Mouse (Mus musculus): Measurements from ENCODE around the gene Rnf180.

The Rnf180 gene

GRCm38 (mm10) chr13:105250264-105250663 is 44.4 kb downstream of the Rnf180 start:
- no peak for DNase-seq (ENCODE audit: low spot score in 2 of 2)

- DNase-seq (ENCODE audit: low spot score in 2 of 2) = no peak
Measured at GRCm38 (mm10) chr13:105249599-105249998, 45.0 kb downstream of the Rnf180 start.

GRCm38 (mm10) chr13:105247691-105248090 is 46.9 kb downstream of the Rnf180 start:
- DNase-seq (ENCODE audit: low spot score in 2 of 2) = no peak

GRCm38 (mm10) chr13:105240810-105241209 is 53.8 kb downstream of the Rnf180 start:
- DNase-seq (ENCODE audit: low spot score in 2 of 2) = no peak

GRCm38 (mm10) chr13:105227126-105227525 is 67.5 kb downstream of the Rnf180 start:
- no peak for DNase-seq (ENCODE audit: low spot score in 2 of 2)

GRCm38 (mm10) chr13:105224048-105224447 is 70.6 kb downstream of the Rnf180 start:
- no peak for DNase-seq (ENCODE audit: low spot score in 2 of 2)

GRCm38 (mm10) chr13:105223147-105223546 is 71.5 kb downstream of the Rnf180 start:
- no peak for DNase-seq (ENCODE audit: low spot score in 2 of 2)

- no peak for DNase-seq (ENCODE audit: low spot score in 2 of 2)
Measured at GRCm38 (mm10) chr13:105222016-105222725, 72.4 kb downstream of the Rnf180 start.

- no peak for DNase-seq (ENCODE audit: low spot score in 2 of 2)
Measured at GRCm38 (mm10) chr13:105210746-105211145, 83.9 kb downstream of the Rnf180 start.

- DNase-seq (ENCODE audit: low spot score in 2 of 2) = no peak
Measured at GRCm38 (mm10) chr13:105203851-105204250, 90.8 kb downstream of the Rnf180 start.

- DNase-seq (ENCODE audit: low spot score in 2 of 2) = no peak
Measured at GRCm38 (mm10) chr13:105198658-105199057, 96.0 kb downstream of the Rnf180 start.

- DNase-seq (ENCODE audit: low spot score in 2 of 2) = no peak
Measured at GRCm38 (mm10) chr13:105198028-105198427, 96.6 kb downstream of the Rnf180 start.

GRCm38 (mm10) chr13:105193583-105193982 is 101.0 kb downstream of the Rnf180 start:
- DNase-seq (ENCODE audit: low spot score in 2 of 2) = no peak

- DNase-seq (ENCODE audit: low spot score in 2 of 2) = no peak
Measured at GRCm38 (mm10) chr13:105188730-105189129, 105.9 kb downstream of the Rnf180 start.

- no peak for DNase-seq (ENCODE audit: low spot score in 2 of 2)
Measured at GRCm38 (mm10) chr13:105180781-105181180, 113.8 kb downstream of the Rnf180 start.

GRCm38 (mm10) chr13:105165441-105165840 is 129.2 kb downstream of the Rnf180 start:
- no peak for DNase-seq (ENCODE audit: low spot score in 2 of 2)

GRCm38 (mm10) chr13:105153955-105154354 is 140.7 kb downstream of the Rnf180 start:
- DNase-seq (ENCODE audit: low spot score in 2 of 2) = peak; percentile 4 to 58

GRCm38 (mm10) chr13:105150006-105150405 is 144.6 kb downstream of the Rnf180 start:
- DNase-seq (ENCODE audit: low spot score in 2 of 2) = no peak

- no peak for DNase-seq (ENCODE audit: low spot score in 2 of 2)
Measured at GRCm38 (mm10) chr13:105147795-105148418, 146.7 kb downstream of the Rnf180 start.

- no peak for DNase-seq (ENCODE audit: low spot score in 2 of 2)
Measured at GRCm38 (mm10) chr13:105146827-105147226, 147.8 kb downstream of the Rnf180 start.

- DNase-seq (ENCODE audit: low spot score in 2 of 2) = no peak
Measured at GRCm38 (mm10) chr13:105139881-105140280, 154.7 kb downstream of the Rnf180 start.

- no peak for DNase-seq (ENCODE audit: low spot score in 2 of 2)
Measured at GRCm38 (mm10) chr13:105134397-105134796, 160.2 kb downstream of the Rnf180 start.

GRCm38 (mm10) chr13:105132776-105133175 is 161.8 kb downstream of the Rnf180 start:
- DNase-seq (ENCODE audit: low spot score in 2 of 2) = no peak
